Mouse (Mus musculus): Measurements from ENCODE around the gene Gm9887. TPM values are rescaled to one million over a fixed set of nuclear protein-coding genes. Genes with fewer than 3 reads are reported as not detected.

The Gm9887 gene
- polyA plus RNA-seq, 1 experiment: 4.8 TPM

DNA sequence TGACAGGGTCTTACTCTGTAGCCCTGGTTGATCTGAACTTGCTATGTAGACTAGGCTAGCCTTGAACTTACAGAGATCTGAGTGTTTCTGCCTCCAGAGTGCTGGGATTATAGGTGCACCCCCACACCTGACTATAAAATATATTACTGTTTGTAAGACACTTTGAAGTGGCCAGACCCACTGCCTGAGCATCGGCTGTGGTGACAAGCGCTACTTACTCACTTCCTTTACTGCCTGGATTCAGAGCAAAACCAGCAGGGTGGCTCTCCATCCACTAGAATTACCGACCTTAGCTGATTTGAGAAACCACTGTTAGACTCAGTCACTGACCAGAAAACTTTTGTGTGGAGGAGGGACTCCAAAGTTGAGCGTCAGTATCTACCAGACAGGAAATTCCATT is 39.7 kb upstream of the Gm9887 start:
- no peak overlapping the region for H3K4me3 ChIP-seq (replicated peaks)
- peaks cover 9% of the 10 kb centered on the region for H3K27me3 ChIP-seq (replicated peaks)
- H3K36me3 ChIP-seq (replicated peaks; ENCODE audit: low read length): no peaks in the 10 kb centered on the region
- H3K9me3 ChIP-seq: no peaks in the 10 kb centered on the region
- TF ChIP-seq FLI1 (IDR thresholded peaks at IDR 0.05; ENCODE audit: low read length) (no peak), GATA1 (IDR thresholded peaks at IDR 0.05; ENCODE audit: borderline replicate concordance, low read length) (no peak)
- H3K4me1 ChIP-seq: peaks cover 27% of the 10 kb centered on the region

DNA sequence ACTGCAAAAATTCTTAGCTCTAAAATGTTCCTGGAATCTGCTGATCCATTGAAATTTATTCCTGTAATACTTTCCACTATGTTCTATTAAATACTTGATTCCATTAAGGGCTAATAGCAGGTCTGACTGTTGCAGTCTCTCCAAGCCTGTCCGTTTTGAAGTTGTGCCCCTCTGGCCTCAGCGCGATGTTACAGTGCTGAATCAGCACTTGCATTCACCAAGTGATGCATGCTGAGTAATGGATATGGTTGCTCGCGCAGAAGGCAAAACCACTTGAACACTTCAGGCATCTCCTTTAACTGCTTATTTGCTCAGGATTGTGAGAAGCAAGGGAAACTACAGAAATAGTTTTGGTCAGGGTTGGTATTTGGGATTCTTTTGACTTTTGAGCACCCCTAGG is 38.5 kb upstream of the Gm9887 start:
- TF ChIP-seq FLI1 (IDR thresholded peaks at IDR 0.05; ENCODE audit: low read length): no peak
- no peak for TF ChIP-seq GATA1 (IDR thresholded peaks at IDR 0.05; ENCODE audit: borderline replicate concordance, low read length)
- no peaks in the 10 kb centered on the region for H3K36me3 ChIP-seq (replicated peaks; ENCODE audit: low read length)
- H3K4me3 ChIP-seq (replicated peaks): no peak overlapping the region
- peaks cover 24% of the 10 kb centered on the region for H3K4me1 ChIP-seq
- peaks cover 6% of the 10 kb centered on the region for H3K27me3 ChIP-seq (replicated peaks)
- H3K9me3 ChIP-seq: no peaks in the 10 kb centered on the region

DNA sequence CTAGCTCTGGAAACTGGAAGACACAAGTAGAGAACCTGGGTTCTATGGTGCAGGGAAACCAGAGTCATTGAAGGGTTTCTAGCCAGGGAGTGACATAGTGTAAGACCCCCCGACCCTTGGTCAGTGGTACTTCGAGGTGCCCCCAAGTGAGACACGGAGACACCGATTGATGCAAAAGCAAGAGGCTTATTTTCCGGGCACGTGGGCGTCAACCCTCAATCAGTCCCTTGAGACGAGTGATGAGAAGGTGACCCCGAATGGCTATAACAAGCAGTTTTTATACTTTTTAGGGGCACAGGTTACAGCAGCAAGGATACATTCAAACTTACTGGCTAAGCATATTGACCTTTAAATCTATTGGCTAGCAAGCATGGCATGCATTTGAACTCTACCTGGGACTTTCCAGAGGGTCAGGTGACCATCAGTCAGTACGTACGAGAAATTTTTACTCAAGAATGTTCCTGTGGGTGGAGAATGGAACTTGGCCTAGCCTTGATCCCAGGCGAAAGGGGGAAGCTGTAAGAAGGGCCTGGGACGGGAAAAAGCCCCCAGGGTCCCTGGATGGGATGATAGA is 30.4 kb upstream of the Gm9887 start:
- H3K36me3 ChIP-seq (replicated peaks; ENCODE audit: low read length): no peaks in the 10 kb centered on the region
- no peaks in the 10 kb centered on the region for H3K9me3 ChIP-seq
- peaks cover 13% of the 10 kb centered on the region; the same call in 1 of the 2 replicates for H3K4me1 ChIP-seq
- H3K27me3 ChIP-seq (replicated peaks): peaks cover 10% of the 10 kb centered on the region
- H3K4me3 ChIP-seq (replicated peaks): no peak overlapping the region
- TF ChIP-seq GATA1 (IDR thresholded peaks at IDR 0.05; ENCODE audit: borderline replicate concordance, low read length): no peak
- no peak for TF ChIP-seq FLI1 (IDR thresholded peaks at IDR 0.05; ENCODE audit: low read length)

DNA sequence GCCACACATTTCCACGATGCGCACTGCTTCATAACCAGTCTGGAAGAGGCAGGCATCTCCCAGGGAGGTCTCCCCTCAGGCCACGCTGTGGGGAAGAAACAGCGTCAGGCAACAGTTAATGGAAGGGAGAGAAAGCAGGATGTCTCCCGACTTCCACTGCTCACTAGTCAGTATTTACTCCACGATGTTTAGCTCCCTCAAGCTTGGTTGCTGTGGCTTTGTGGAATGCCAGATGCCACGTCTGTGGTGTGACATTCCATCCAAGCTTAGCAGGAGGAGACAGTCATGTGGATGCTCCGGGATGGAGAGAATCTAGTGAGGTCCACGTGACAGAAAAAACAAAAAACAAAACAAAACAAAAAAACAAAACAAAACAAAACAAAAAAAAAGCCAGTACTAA is 29.8 kb upstream of the Gm9887 start:
- Histone ChIP-seq H3K9me3 (no peaks in the 10 kb centered on the region), H3K36me3 (replicated peaks; ENCODE audit: low read length) (no peaks in the 10 kb centered on the region), H3K4me3 (replicated peaks) (no peak overlapping the region), H3K4me1 (peaks cover 13% of the 10 kb centered on the region; the same call in 1 of the 2 replicates), H3K27me3 (replicated peaks) (peaks cover 10% of the 10 kb centered on the region)
- TF ChIP-seq GATA1 (IDR thresholded peaks at IDR 0.05; ENCODE audit: borderline replicate concordance, low read length): no peak
- TF ChIP-seq FLI1 (IDR thresholded peaks at IDR 0.05; ENCODE audit: low read length): no peak

DNA sequence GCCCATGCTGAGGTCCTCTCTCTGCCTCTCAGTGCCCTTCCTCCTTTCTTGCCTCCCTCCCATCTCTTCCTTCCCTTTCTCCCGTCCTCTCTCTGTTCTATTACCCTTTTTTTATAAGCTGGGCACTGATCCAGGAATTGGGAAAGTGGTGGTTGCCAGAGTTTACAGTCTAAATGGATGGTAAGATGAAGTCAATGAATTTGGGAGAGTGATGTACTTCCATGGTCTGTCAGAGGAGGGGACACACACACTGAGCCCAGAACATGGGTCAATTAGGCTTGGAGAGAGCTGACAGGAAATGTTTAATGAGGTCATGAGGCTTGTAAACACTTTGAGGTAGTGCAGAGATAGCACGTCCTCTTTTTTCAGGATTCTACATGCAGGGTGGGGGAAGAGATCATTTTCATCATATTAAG is 28.6 kb upstream of the Gm9887 start:
- peaks cover 10% of the 10 kb centered on the region for H3K27me3 ChIP-seq (replicated peaks)
- 0 out of 2 replicates have a peak, but pooled peaks cover 2% of the 10 kb centered on the region for H3K9me3 ChIP-seq
- peaks cover 13% of the 10 kb centered on the region; the same call in 1 of the 2 replicates for H3K4me1 ChIP-seq
- H3K4me3 ChIP-seq (replicated peaks): no peak overlapping the region
- H3K36me3 ChIP-seq (replicated peaks; ENCODE audit: low read length): no peaks in the 10 kb centered on the region
- TF ChIP-seq GATA1 (IDR thresholded peaks at IDR 0.05; ENCODE audit: borderline replicate concordance, low read length) (no peak), FLI1 (IDR thresholded peaks at IDR 0.05; ENCODE audit: low read length) (no peak)

DNA sequence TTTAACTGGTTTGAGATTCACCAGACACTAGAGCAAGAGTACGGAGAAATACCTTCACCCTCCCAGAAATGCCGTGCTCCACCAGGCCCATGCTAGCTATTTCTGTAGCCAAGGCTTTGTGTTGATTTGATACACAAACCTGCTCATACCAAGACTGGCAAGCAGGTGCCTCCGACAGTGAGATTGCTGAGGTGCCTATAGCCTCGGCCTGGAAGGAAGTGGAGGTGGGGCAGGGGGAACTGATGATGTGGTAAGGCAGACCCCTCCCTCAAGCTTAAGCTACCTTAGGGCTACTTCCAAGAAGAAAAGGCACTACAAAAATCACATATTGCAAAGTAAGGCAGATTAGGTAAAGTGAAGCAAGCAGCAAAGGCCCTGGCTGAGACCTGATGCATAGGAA is 28.1 kb upstream of the Gm9887 start:
- Histone ChIP-seq H3K4me1 (peaks cover 13% of the 10 kb centered on the region; the same call in 1 of the 2 replicates), H3K9me3 (peaks cover 5% of the 10 kb centered on the region), H3K36me3 (replicated peaks; ENCODE audit: low read length) (no peaks in the 10 kb centered on the region), H3K4me3 (replicated peaks) (no peak overlapping the region), H3K27me3 (replicated peaks) (peaks cover 9% of the 10 kb centered on the region)
- no peak for TF ChIP-seq FLI1 (IDR thresholded peaks at IDR 0.05; ENCODE audit: low read length)
- TF ChIP-seq GATA1 (IDR thresholded peaks at IDR 0.05; ENCODE audit: borderline replicate concordance, low read length): no peak

DNA sequence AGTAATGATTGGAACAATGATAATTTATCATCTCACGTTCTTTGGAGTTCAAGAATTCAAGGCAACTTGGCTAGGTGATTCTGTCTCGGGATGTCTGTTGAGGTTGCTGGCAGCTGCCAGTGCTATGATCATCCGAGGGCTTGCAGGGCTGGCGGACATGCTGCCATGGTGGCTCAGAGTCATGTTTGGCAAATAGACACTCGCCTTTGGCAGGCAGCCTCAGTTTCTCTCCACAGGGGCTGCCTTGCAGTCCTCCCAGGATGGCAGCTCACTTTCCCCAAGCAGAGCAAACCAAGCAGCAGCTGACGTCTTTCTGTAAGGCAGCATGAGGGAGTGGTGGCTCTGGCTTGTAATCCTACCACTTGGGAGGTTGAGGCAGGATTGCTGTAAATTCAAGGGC is 22.2 kb upstream of the Gm9887 start:
- Histone ChIP-seq H3K4me1 (no peaks in the 10 kb centered on the region), H3K4me3 (replicated peaks) (no peak overlapping the region), H3K27me3 (replicated peaks) (no peaks in the 10 kb centered on the region), H3K9me3 (peaks cover 14% of the 10 kb centered on the region), H3K36me3 (replicated peaks; ENCODE audit: low read length) (no peaks in the 10 kb centered on the region)
- TF ChIP-seq FLI1 (IDR thresholded peaks at IDR 0.05; ENCODE audit: low read length): no peak
- TF ChIP-seq GATA1 (IDR thresholded peaks at IDR 0.05; ENCODE audit: borderline replicate concordance, low read length): no peak

DNA sequence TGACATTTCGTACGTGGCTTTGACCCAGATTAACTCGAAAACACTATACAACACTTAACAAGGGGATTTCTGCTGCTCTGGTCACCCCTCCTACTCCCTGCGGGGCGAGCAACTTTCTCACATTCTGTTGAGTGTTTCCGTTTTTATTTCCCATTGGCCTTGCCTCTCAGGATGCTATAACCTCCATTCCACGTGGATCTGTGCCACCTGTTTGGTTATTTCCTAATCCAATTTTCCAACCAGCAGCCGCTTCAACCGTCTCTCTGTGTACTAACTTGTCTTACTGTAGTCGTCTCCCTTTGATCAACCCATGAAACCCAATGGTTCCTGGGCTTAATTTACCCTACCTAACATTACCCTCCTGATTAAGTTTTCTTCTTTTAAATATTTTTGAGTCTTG is 20.8 kb upstream of the Gm9887 start:
- no peaks in the 10 kb centered on the region for H3K36me3 ChIP-seq (replicated peaks; ENCODE audit: low read length)
- H3K9me3 ChIP-seq: peaks cover 14% of the 10 kb centered on the region
- H3K4me3 ChIP-seq (replicated peaks): no peak overlapping the region
- H3K27me3 ChIP-seq (replicated peaks): no peaks in the 10 kb centered on the region
- no peaks in the 10 kb centered on the region for H3K4me1 ChIP-seq
- TF ChIP-seq FLI1 (IDR thresholded peaks at IDR 0.05; ENCODE audit: low read length) (no peak), GATA1 (IDR thresholded peaks at IDR 0.05; ENCODE audit: borderline replicate concordance, low read length) (no peak)

DNA sequence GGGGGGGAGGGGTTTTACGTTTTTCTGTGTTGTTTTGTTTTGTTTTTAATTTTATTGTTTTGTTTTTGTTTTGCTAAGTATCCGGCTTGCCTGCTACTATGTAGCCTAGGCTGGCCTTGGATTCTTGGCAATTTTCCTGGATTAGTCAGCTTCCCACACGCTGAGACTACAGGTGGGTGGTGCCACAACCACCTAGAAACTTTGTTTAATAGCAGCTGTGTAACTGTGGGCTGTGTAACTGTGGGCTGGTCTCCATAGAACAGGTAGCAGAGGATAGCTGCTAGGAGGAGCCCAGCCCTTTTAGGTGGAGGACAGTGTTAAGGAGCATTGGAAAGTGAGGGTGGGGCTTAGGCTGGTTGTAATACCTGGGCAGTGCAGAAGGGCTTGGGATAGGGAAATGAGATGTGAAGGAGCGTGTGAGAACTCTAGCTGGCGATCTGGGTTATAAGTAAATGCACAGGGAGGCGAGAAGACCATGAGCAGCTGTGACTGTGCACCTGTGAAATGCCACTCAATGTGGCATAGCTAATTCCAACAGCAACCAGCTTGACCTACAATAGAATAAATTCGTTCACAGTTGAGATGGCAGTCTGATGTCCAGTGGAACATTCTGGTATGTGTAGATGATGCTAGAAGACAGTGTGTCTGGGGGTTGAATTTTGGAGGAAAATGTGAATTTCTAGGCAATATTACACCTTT is 17.9 kb upstream of the Gm9887 start:
- Histone ChIP-seq H3K36me3 (replicated peaks; ENCODE audit: low read length) (no peaks in the 10 kb centered on the region), H3K9me3 (peaks cover 7% of the 10 kb centered on the region), H3K27me3 (replicated peaks) (no peaks in the 10 kb centered on the region), H3K4me1 (peaks cover 8% of the 10 kb centered on the region; the same call in 1 of the 2 replicates), H3K4me3 (replicated peaks) (no peak overlapping the region)
- TF ChIP-seq FLI1 (IDR thresholded peaks at IDR 0.05; ENCODE audit: low read length) (no peak), GATA1 (IDR thresholded peaks at IDR 0.05; ENCODE audit: borderline replicate concordance, low read length) (no peak)

DNA sequence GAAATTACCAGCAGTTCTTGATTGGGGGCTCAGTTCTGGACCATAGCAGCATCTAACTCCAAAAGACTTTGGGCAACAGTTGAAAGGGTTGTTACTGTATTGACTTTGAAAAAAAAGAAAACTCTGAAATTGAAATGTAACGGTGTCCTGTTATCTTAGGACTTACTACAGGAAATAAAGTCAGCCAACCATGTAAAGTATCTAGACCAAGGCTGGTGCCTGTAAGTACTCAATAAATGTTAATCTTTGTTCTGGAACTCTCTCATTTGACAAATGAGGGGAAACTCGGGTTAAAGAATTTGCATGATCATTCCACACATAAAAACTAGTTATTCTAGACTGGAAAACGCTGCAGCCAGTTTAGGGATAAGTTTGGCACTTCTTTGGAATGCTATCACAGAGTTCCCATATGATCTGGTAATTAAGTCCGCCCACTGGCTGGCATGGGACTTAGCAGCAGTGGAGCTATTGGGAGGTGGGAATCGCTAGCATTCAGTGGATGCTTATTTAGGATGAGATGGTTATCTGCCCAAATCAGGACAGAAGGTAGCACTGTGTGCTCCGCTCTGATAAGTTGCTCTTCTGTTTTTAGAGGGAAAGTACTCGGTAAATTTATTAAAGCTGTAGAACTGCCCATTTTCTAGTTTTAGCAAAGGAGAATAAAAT is 17.1 kb upstream of the Gm9887 start:
- Histone ChIP-seq H3K9me3 (peaks cover under 1% of the 10 kb centered on the region; the same call in 1 of the 2 replicates), H3K27me3 (replicated peaks) (no peaks in the 10 kb centered on the region), H3K4me1 (peaks cover 12% of the 10 kb centered on the region; the same call in 1 of the 2 replicates), H3K4me3 (replicated peaks) (no peak overlapping the region), H3K36me3 (replicated peaks; ENCODE audit: low read length) (no peaks in the 10 kb centered on the region)
- TF ChIP-seq FLI1 (IDR thresholded peaks at IDR 0.05; ENCODE audit: low read length) (no peak), GATA1 (IDR thresholded peaks at IDR 0.05; ENCODE audit: borderline replicate concordance, low read length) (no peak)

All from megakaryocyte, embryonic 14.5 days (primary cell).